Comparison of ENCODE assay signal across 17 mouse cellular contexts in genomic region chr9:57152331-57152730, GRCm38 (mm10). TPM values are rescaled to one million over a fixed set of nuclear protein-coding genes. Genes with fewer than 3 reads are reported as not detected.
A peak's percentile ranks its signal among the peaks of the same experiment; 100 is the strongest.
DNase-seq lines count a peak whose midpoint lies in the region; ATAC-seq and TF ChIP-seq lines count a peak whose summit lies in the region.
"Had no signal": no experiment of that assay in that cellular context is flagged by ENCODE, and none has a peak within 500 bp of the region (broad histone marks: within the 10 kb centered on the region; RNA-seq: fewer than 3 reads in every experiment).

No protein-coding gene starts in this region.

- H3K9ac ChIP-seq in intestine, postnatal 0 days (ENCODE audit: low read depth, low read length): no peak overlapping the region
- no peak overlapping the region for H3K9ac ChIP-seq in intestine, embryonic 15.5 days
- H3K9ac ChIP-seq: heart, embryonic 12.5 days; hindbrain, embryonic 13.5 days; limb, embryonic 15.5 days; liver, embryonic 15.5 days; midbrain, embryonic 12.5 days had no signal

- H3K4me1 ChIP-seq in intestine, postnatal 0 days (replicated peaks; ENCODE audit: control insufficient read depth, insufficient read depth, low read length): 0 out of 2 replicates have a peak, but pooled peaks cover 4% of the 10 kb centered on the region
- H3K4me1 ChIP-seq in intestine, embryonic 15.5 days (replicated peaks): peaks cover 10% of the 10 kb centered on the region

- no peak overlapping the region for H3K4me3 ChIP-seq in intestine, postnatal 0 days (ENCODE audit: low read depth, low read length)
- no peak overlapping the region for H3K4me3 ChIP-seq in intestine, embryonic 15.5 days (replicated peaks)
- H3K4me3 ChIP-seq: heart, embryonic 12.5 days; hindbrain, embryonic 13.5 days; limb, embryonic 15.5 days; liver, embryonic 15.5 days; midbrain, embryonic 12.5 days had no signal

- WGBS in intestine, postnatal 0 days: 54% methylated on average over 6 of the region's 6 CpGs
- 52% methylated on average over 6 of the region's 6 CpGs for whole genome bisulfite sequencing in intestine, embryonic 15.5 days

- no peak for ATAC-seq in intestine, postnatal 0 days
- ATAC-seq in intestine, embryonic 15.5 days: no peak
- ATAC-seq: intestine, embryonic 16.5 days had no signal

- no peaks in the 10 kb centered on the region for H3K27me3 ChIP-seq in intestine, postnatal 0 days (replicated peaks; ENCODE audit: control insufficient read depth, insufficient read depth, low read length)
- H3K27me3 ChIP-seq in intestine, embryonic 15.5 days (replicated peaks): no peaks in the 10 kb centered on the region
- H3K27me3 ChIP-seq: CH12.LX; heart, embryonic 12.5 days; hindbrain, embryonic 13.5 days; limb, embryonic 15.5 days; liver, embryonic 15.5 days; midbrain, embryonic 12.5 days had no signal

- peak; percentile 21; the same call in 1 of the 2 replicates for TF ChIP-seq CTCF in intestine, postnatal 0 days (IDR thresholded peaks at IDR 0.05; ENCODE audit: low read depth)
- peak; percentile 10; the same call in 1 of the 2 replicates for TF ChIP-seq CTCF in brain, embryonic 14.5 days (IDR thresholded peaks at IDR 0.05; ENCODE audit: borderline replicate concordance, extremely low read depth, insufficient read depth, insufficient read length)

- H3K36me3 ChIP-seq in intestine, postnatal 0 days (ENCODE audit: control insufficient read depth, insufficient read depth): peaks cover 21% of the 10 kb centered on the region; the same call in 1 of the 2 replicates
- H3K36me3 ChIP-seq in intestine, embryonic 15.5 days: no peaks in the 10 kb centered on the region

- no peak for TF ChIP-seq POLR2A in brain, embryonic 14.5 days (IDR thresholded peaks at IDR 0.05; ENCODE audit: borderline replicate concordance, extremely low read depth, insufficient read depth, insufficient read length, poor library complexity, severe bottlenecking)

- peak; percentile 6 for DNase-seq in embryo, embryonic 10.5 days (ENCODE audit: low spot score)
- no peak for DNase-seq in embryo, embryonic 10 days (ENCODE audit: low spot score)
- peak; percentile 6 for DNase-seq in retina, postnatal 1 day
- no peak for DNase-seq in retina, embryonic 14.5 days (ENCODE audit: low spot score)
- DNase-seq in brain, embryonic 14.5 days (ENCODE audit: low read depth): no peak
- DNase-seq in layer of hippocampus, postnatal 36 days: no peak
- DNase-seq: cerebellum, adult 8-10 months; kidney, postnatal 10 days had no signal

- no peaks in the 10 kb centered on the region for H3K9me3 ChIP-seq in intestine, postnatal 0 days (ENCODE audit: control insufficient read depth)
- no peaks in the 10 kb centered on the region for H3K9me3 ChIP-seq in intestine, embryonic 15.5 days
- H3K9me3 ChIP-seq: heart, embryonic 12.5 days; hindbrain, embryonic 13.5 days; limb, embryonic 15.5 days; liver, embryonic 15.5 days; midbrain, embryonic 12.5 days had no signal

- no peak overlapping the region for H3K4me2 ChIP-seq in intestine, postnatal 0 days (replicated peaks; ENCODE audit: low read depth)
- no peak overlapping the region for H3K4me2 ChIP-seq in intestine, embryonic 15.5 days (replicated peaks)
- H3K4me2 ChIP-seq: heart, embryonic 12.5 days; hindbrain, embryonic 13.5 days; limb, embryonic 15.5 days; liver, embryonic 15.5 days; midbrain, embryonic 12.5 days had no signal

- H3K27ac ChIP-seq in intestine, postnatal 0 days (ENCODE audit: low read depth, low read length): no peak overlapping the region
- H3K27ac ChIP-seq in intestine, embryonic 15.5 days: no peak overlapping the region
- H3K27ac ChIP-seq: hindbrain, embryonic 13.5 days; limb, embryonic 15.5 days; liver, embryonic 15.5 days; midbrain, embryonic 12.5 days had no signal

RNA-seq across cellular contexts. Expression of gene Neil1, which starts 4.2 kb away (rescaled TPM):
- 4.2 and 5.2 TPM in 2 replicates for polyA plus RNA-seq in intestine, postnatal 0 days (2015; fragmentation: Nextera tagmentation; extraction: Ambion mirVana)
- 7.1 and 7.6 TPM in 2 replicates for polyA plus RNA-seq in intestine, embryonic 15.5 days (2015; fragmentation: Nextera tagmentation; extraction: Ambion mirVana)
- polyA plus RNA-seq in brain, embryonic 14.5 days (2012; rRNA removed): 12.7 and 16.0 TPM in 2 replicates
- total RNA-seq in layer of hippocampus, postnatal 36 days (2021): 1 to 10 TPM; 7.7 to 8.5 TPM

RNA-seq across cellular contexts. Expression of gene Commd4, which starts 5.8 kb away (rescaled TPM):
- 164 and 169 TPM in 2 replicates for polyA plus RNA-seq in intestine, postnatal 0 days (2015; fragmentation: Nextera tagmentation; extraction: Ambion mirVana)
- polyA plus RNA-seq in intestine, embryonic 15.5 days (2015; fragmentation: Nextera tagmentation; extraction: Ambion mirVana): 83.8 and 104 TPM in 2 replicates
- polyA plus RNA-seq in brain, embryonic 14.5 days (2012; rRNA removed): 174 and 315 TPM in 2 replicates
- total RNA-seq in layer of hippocampus, postnatal 36 days (2021): 10 to 100 TPM; 83.4 to 89.3 TPM

RNA-seq across cellular contexts. Expression of gene Man2c1, which starts 21.8 kb away (rescaled TPM):
- polyA plus RNA-seq in intestine, postnatal 0 days (2015; fragmentation: Nextera tagmentation; extraction: Ambion mirVana): 24.3 and 24.6 TPM in 2 replicates
- polyA plus RNA-seq in intestine, embryonic 15.5 days (2015; fragmentation: Nextera tagmentation; extraction: Ambion mirVana): 50.6 and 55.6 TPM in 2 replicates
- 204 and 254 TPM in 2 replicates for polyA plus RNA-seq in brain, embryonic 14.5 days (2012; rRNA removed)
- total RNA-seq in layer of hippocampus, postnatal 36 days (2021): 100 to 1,000 TPM; 145 to 168 TPM

Comparison
In these comparisons a context has a peak if more than half of its experiments do, and no peak if none do; other contexts are left out.
1. DNase-seq: peak in embryo, embryonic 10.5 days (single experiment) and retina, postnatal 1 day (single experiment); none in embryo, embryonic 10 days (single experiment), retina, embryonic 14.5 days (single experiment), brain, embryonic 14.5 days (single experiment) and layer of hippocampus, postnatal 36 days (0 of 2).